15 mouse cellular contexts compared by ENCODE assay signal in genomic region chr16:45814611-45815010, GRCm38 (mm10).
"Had no signal": no experiment of that assay in that cellular context is flagged by ENCODE, and none has a peak within 500 bp of the region (broad histone marks: within the 10 kb centered on the region; RNA-seq: fewer than 3 reads in every experiment).

No protein-coding gene starts in this region.

- DNase-seq: lung, adult 2 months; lung, postnatal 14 days; lung, postnatal 36 days; right cerebral cortex, postnatal 14 days; thymus, adult 2 months; thymus, postnatal 25 days; thymus, postnatal 4 days had no signal

- H3K4me1 ChIP-seq: megakaryocyte, embryonic 14.5 days; midbrain, embryonic 13.5 days; midbrain, embryonic 15.5 days; neural tube, embryonic 12.5 days had no signal

- H3K4me3 ChIP-seq: lung, embryonic 15.5 days; megakaryocyte, embryonic 14.5 days; midbrain, embryonic 13.5 days; midbrain, embryonic 15.5 days; neural tube, embryonic 12.5 days; stomach, embryonic 15.5 days had no signal

- H3K27ac ChIP-seq: lung, embryonic 15.5 days; macrophage; midbrain, embryonic 13.5 days; midbrain, embryonic 15.5 days; neural tube, embryonic 12.5 days; stomach, embryonic 15.5 days; stomach, postnatal 0 days had no signal
